Mouse (Mus musculus) right cerebral cortex, postnatal 14 days (tissue): ENCODE results near the gene Gskip.

Source experiments
- DNase-seq: peaks from one replicate; pipeline ENCODE4 v3.0.0; 2022

The Gskip gene

GRCm38 (mm10) chr12:105722657-105723056 is 38.0 kb downstream of the Gskip start:
- DNase-seq: no peak

- DNase-seq: no peak
These were observed 40.0 kb downstream of the Gskip start for GRCm38 (mm10) chr12:105724616-105725015.

- DNase-seq: no peak
These were observed 41.1 kb downstream of the Gskip start for GRCm38 (mm10) chr12:105725736-105726135.

- no peak for DNase-seq
These were observed 42.6 kb downstream of the Gskip start for GRCm38 (mm10) chr12:105727268-105727667.

GRCm38 (mm10) chr12:105727964-105728363 is 43.3 kb downstream of the Gskip start:
- peak; percentile 20 for DNase-seq

- no peak for DNase-seq
These were observed 46.3 kb downstream of the Gskip start for GRCm38 (mm10) chr12:105730851-105731460.

DNA sequence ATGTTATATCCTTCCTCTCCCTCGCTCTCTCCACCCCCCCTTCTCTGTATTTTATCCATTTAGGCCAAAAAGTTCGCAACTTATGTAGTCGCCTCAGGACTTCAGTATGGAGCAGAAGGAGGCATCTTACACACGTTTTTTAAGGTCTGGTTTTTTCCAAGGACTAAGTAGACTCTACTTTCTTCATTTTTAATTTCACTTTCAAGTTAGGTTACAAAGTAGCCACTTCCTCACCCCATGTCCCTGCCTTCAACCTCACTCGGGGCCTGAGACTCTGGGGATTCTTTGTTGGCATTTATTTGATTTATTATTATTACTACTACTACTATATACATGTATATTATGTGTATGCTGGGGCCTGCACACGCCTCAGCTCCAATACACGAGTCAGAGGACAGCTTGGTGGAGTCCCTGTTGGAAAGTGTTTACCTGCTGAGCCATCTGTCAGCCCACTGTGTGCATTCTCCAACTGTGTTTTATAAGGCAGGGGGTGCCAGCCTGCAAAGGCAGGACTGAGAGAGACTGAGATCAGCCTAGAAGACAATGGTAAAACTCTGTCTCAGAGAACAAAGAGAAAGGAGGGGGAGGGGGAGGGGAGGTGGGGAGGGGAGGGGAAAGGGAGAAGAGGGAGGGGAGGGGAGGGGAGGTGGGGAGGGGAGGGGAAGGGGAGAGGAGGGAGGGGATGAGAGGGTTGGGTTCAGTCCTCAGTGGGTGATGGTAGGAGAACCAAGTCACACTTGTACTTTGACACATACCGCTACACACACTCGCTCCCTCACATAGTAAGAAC is 48.9 kb downstream of the Gskip start:
- DNase-seq: no peak

GRCm38 (mm10) chr12:105735226-105735888 is 50.7 kb downstream of the Gskip start:
- DNase-seq: no peak

GRCm38 (mm10) chr12:105735889-105736251 is 51.2 kb downstream of the Gskip start:
- no peak for DNase-seq

DNA sequence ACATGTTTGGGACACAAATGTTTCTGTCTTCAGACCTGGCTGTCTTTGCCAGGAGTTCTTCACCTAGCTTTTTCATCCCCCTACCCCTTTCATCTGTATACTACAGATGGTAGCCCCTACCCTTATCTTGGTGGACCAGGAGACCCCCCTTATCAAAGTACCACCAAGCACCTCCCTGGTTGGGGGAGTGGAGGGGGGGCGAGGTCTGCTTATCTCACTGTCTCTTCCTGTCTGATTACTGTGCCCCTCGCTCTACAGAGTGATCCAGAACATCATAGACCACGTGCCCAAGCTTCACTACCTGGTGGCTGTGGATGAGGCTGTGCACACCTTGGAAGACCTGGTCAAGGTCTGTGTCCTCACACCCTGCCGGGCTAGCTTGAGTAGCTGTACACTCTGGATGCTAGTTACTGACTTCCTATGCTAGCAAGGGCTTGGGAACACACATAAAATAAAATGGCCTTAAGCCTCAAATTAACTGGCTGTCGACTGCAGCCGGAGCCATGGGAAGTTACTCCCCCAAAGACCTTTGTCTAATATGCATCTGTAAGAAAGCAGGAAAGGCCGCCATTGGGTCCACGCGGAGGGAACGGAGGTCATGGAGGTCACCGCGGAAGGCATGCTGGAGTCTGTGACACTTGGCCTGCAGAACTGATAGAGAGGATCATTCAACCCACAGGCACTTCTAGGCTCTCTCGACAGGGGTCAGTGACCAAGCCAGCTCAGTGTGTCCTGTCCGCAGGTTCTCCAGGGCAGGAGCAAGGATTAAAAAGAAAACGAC is 53.9 kb downstream of the Gskip start:
- DNase-seq: no peak

DNA sequence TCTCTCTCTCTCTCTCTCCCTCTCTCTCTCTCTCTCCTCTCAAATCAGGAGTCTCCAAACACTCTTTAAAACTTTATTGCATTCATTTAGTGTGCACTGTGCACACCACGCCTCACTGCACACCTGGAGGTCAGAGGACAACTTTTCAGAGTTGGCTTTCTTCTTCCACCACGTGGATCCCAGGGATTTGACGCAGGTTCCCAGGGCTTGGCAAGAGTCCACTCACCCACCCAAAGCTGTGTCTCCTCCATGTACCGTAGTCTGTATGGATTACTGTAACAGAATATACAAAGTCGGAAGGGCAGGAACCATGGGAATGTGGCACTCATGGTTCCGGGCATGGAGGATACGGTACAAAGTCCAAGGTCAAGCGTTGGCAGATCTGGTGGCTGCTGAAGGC is 55.0 kb downstream of the Gskip start:
- no peak for DNase-seq

DNA sequence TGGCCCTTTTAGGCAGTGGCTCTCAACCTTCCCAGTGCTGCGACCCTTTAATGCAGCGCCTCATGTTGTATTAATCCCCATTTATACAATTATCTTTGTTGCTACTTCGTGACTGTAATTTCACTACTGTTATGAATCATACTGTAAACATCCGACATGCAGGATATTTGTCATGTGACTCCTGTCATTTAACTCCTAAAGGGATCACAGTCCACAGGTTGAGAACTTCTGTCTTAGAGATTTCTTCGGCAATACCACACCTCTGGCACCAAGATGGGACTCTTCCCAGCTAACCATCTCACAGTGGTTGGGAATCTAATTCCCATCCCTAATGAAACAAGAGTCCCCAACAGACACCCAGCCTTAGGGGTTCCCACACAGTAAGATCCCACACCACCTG is 63.5 kb downstream of the Gskip start:
- no peak for DNase-seq
